Mouse (Mus musculus) spleen, embryonic (tissue): ENCODE data around the gene Rsph14.

Source experiments
- CTCF ChIA-PET: fragments of 350-600 bp; sonication (Branson Sonifier 250); formaldehyde crosslinking; loops from one replicate; lab custom pipeline; 2022; lab: Charles Lee

The Rsph14 gene

DNA sequence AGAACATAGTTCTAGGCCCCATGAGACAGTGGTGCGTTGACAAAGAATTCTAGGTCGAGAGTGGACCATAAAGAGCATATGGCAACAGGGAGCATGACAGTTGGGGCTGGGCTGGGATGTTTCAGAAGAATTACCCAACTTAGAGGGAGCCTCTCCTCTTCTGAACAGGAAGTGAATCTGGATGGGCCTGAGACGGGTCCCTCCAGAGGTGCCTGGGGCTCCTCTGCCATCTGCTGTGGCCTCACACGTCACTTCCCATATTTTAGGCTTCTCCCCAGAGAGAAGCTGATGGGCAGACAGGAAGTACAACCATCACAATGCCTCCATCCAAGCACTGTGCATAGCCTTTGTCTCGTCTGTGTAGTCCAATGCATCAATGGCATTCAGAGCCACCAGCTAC is 23.3 kb upstream of the Rsph14 start:
- CTCF ChIA-PET = no interaction called here

DNA sequence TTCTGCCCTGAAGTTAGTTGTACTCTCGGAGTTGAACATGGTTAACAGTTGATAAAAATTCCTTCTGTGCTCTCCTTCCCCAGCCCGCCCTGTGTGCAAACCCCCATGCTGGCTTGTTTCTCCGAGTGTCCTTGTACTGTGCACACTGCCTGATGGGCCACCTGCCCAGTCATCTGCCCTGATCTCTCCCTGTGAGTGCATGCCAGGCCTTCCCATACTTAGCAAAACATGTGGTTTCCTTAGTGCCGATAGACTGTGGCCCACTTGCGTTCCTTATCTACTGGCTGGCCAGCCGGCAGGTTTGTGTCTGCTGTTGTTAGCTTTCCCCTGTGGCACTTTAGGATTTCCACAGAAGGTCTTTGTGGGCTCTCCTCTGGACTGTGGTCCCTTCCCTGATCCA is 21.7 kb upstream of the Rsph14 start:
- CTCF ChIA-PET = interaction anchor here (0.6 to 0.7 kb wide), 2 partner anchors 79 to 322 kb away, joined by 3 read pairs; no protein-coding TSS in a partner anchor

DNA sequence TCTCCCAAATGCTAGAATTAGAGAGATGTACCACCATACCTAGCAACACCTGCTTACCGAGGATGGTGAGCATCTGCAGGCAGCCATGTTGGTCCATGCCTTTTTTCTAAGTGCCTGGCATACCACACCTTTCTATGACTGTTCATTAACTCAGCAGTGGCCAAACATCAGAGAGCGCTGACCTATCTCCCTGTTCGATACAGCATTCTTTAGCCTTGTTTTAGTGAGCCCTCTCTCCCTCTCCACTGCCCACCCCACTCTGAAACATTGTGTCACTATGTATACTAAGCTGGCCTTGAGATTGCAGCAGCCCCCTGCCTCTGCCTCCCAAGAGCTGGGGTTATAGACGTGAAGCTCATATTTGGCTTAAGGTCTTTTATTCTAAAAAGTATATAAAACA is 21.3 kb upstream of the Rsph14 start:
- CTCF ChIA-PET = interaction anchor here (0.6 to 0.7 kb wide), 2 partner anchors 80 to 322 kb away, joined by 3 read pairs; no protein-coding TSS in a partner anchor

DNA sequence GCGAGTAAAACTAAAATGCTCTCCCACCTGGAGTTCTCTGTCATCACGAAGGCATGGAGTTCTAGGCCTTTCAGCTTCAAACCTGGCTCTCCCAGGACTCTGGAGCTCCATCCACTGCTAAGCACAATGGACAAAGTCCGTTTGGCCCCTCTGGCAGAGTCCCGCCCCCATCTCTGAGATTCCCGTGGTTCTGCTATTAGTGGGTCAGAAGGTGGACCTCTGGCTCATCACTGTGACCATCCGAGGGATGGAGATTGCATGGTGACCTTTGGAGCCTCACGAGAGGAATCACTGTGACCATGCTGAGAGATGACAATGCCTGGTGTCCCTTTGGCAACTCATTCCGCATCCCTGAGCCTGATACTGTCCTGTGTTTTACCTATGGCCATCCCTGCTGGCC is 20.5 kb upstream of the Rsph14 start:
- CTCF ChIA-PET = interaction anchor here (1.0 kb wide), 1 partner anchor 98 kb away, joined by 3 read pairs; no protein-coding TSS in a partner anchor

DNA sequence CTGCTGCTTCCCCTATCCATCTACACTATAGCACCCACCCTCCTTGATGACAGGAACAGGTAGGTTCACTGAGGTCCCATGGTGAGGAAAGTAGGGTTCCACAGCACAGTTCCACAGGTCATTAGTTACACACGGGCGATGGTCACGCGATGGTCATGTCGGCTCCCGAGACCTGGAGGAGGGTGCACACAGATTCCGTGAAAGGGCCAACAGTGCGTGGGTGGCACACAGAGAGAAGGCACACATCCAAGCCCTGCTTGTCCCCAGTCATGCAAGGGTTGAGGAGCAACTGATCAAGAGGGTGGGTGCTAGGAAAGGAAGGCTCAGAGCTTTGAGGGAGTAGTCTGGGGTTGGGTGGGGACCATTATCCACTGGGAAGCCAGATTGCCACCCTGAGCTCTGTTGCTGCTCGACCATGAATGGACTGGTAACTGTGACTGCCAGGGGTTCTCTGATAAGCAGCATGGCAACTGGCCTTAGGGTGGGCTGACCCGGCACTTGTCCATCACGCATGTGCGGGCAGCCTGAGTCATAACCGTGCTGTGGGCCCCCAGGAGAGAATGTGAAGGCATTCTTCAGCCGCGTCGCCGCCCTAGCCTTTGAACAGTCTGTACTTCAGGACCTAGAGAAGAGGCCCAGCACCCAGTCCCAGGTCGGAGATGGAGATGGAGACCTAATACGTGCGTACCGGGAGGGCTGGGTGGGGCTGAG is 19.1 kb upstream of the Rsph14 start:
- CTCF ChIA-PET = no interaction called here

DNA sequence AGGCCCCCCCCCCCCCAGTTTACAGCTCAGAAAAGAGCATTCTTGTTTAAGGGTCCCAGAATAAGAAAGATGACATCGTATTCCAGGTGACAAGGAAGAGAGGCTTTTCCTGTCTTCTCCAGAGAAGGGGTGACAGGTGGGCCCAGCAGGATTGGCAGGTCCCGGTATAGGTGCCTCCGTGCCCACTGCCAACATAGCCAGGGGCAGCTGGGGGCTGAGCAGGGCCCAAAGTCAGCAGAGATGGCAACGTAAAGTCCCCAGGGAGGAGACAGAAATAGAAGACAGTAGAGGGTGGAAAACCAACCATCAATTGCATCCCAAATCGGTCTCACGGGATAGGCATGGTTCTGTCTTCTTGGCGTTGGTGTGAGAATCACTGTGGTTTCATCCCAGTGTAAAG is 16.3 kb upstream of the Rsph14 start:
- CTCF ChIA-PET = no interaction called here

- CTCF ChIA-PET = no interaction called here
Measured at GRCm38 (mm10) chr10:75045831-75046230, 13.4 kb upstream of the Rsph14 start.

GRCm38 (mm10) chr10:75044459-75044858 is 12.1 kb upstream of the Rsph14 start:
- CTCF ChIA-PET = no interaction called here

- CTCF ChIA-PET = interaction anchor here (0.6 kb wide), 1 partner anchor 30 kb away, joined by 3 read pairs; no protein-coding TSS in a partner anchor
Measured at GRCm38 (mm10) chr10:75042060-75042459, 9.7 kb upstream of the Rsph14 start.

- CTCF ChIA-PET = interaction anchor here (0.6 to 0.7 kb wide), 2 partner anchors 14 to 186 kb away, joined by 3 to 4 read pairs; no protein-coding TSS in a partner anchor
Measured at GRCm38 (mm10) chr10:75036883-75037379, 4.5 kb upstream of the Rsph14 start, which contains the start of gene Rab36. Rab36 (plus strand) TSS chr10:75037058.

- CTCF ChIA-PET = interaction anchor here (0.7 kb wide), 1 partner anchor 467 kb away, joined by 3 read pairs; no protein-coding TSS in a partner anchor
Measured at GRCm38 (mm10) chr10:75031345-75032114, 856 bp downstream of the Rsph14 start.

DNA sequence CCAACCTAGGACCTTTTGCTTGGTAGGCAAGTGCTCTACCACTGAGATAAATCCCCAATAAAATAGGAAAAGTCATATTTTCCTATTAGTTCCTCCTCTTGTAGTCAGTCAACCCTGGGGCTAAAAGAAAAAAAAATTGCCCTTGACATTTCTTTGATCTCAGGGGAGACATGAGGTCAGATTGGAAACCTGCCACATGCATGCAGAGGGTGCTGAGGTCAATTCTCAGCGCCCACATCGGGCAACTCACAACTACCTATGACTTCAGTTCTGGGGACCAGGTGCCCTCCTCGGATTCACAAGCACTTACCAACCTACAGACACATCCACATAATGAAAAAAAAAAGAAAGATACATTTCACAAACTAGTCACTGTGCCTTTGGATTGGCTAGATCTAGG is 2.2 kb downstream of the Rsph14 start:
- CTCF ChIA-PET = no interaction called here

- CTCF ChIA-PET = no interaction called here
Measured at GRCm38 (mm10) chr10:75029677-75030076, 2.7 kb downstream of the Rsph14 start.

DNA sequence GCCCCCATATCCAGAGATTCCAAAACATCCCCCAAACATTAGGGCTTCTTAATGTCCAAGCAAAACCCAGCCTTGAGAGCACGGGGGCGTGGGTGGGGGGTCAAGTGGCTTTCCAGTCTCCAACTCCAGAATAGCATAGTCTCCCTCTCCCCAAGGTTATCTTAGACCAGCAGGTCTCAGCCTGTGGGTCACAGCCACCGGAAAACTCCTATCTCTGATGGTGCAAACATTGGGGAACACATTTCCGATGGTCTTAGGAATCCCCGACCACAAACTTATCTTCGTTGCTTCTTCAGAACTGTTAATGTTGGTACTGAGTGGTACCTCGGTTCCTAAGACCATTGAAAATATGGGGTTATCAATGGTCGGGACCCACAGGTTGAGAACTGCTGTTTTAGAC is 3.6 kb downstream of the Rsph14 start:
- CTCF ChIA-PET = no interaction called here

GRCm38 (mm10) chr10:75026491-75026890 is 5.9 kb downstream of the Rsph14 start:
- CTCF ChIA-PET = no interaction called here

- CTCF ChIA-PET = no interaction called here
Measured at GRCm38 (mm10) chr10:75021138-75021537, 11.2 kb downstream of the Rsph14 start.

DNA sequence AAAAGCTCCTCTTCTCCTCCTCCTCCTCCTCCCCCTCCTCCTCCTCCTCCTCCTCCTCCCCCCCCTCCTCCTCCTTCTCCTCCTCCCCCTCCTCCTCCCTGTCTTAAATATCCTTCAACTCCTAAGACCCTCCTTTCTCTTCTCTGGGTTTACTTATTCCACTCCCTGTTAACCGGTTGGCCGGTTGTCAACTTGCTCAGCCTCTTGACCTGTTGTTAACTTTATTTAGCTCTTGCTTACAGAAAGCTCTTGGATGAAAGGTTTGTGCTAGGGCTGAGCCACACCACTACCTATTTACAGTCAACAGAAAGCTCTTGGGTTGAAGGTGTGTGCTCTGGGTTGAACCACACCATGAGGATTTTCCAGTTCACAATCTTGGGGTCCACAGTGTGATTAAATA is 12.1 kb downstream of the Rsph14 start:
- CTCF ChIA-PET = interaction anchor here (0.7 kb wide), 1 partner anchor 10 kb away, joined by 3 read pairs; no protein-coding TSS in a partner anchor

- CTCF ChIA-PET = no interaction called here
Measured at GRCm38 (mm10) chr10:75016481-75016880, 15.9 kb downstream of the Rsph14 start.

GRCm38 (mm10) chr10:75015465-75015864 is 16.9 kb downstream of the Rsph14 start:
- CTCF ChIA-PET = no interaction called here

GRCm38 (mm10) chr10:75010704-75011103 is 21.7 kb downstream of the Rsph14 start:
- CTCF ChIA-PET = interaction anchor here (0.5 to 1.6 kb wide), 2 partner anchors 9 to 141 kb away, joined by 3 to 7 read pairs; no protein-coding TSS in a partner anchor

DNA sequence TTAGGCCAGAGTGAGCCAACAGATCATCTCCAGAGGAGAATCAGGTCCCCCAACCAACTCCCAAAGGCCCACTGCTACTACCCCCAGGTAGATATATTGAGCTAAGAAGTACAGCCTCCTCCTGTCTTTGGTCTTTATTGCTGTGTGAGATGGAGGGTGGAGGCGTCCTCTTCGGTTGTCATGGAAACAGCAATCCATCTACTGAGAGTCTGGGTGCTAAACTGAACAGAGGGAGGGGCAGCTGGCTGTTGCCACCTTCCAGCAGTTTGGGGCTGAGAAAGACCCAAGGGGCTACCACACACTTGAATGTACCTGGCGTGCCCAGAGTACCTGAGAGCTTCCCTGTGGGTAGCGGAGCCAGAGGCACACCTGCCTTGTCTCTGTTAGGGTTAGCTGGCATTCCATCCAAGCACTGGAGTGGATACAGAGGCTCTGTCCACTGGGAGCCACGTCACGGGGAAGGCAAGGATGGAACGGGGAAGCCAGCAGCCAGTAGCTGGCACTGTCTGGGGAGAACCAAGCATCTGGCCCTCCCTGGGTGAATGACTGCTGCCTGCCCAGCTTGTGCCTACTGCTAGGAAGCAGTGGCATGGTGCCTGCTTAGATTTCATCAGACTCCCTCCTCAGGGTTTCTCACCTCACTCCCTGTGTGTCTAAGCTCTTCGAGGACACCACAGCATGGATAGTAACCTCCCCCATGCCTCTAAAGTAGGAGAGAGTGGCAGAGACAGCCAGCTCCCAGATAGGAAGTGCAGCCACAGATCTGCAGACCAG is 25.3 kb downstream of the Rsph14 start:
- CTCF ChIA-PET = no interaction called here
